ENCODE assay signal across 18 mouse cellular contexts in genomic region chr13:83046571-83047123, GRCm38 (mm10).
A peak's percentile ranks its signal among the peaks of the same experiment; 100 is the strongest.
DNase-seq lines count a peak whose midpoint lies in the region; ATAC-seq and TF ChIP-seq lines count a peak whose summit lies in the region.
"Had no signal": no experiment of that assay in that cellular context is flagged by ENCODE, and none has a peak within 500 bp of the region (broad histone marks: within the 10 kb centered on the region; RNA-seq: fewer than 3 reads in every experiment).

No protein-coding gene starts in this region.

- no peak for ATAC-seq in lung, postnatal 0 days
- ATAC-seq: forebrain, postnatal 0 days; intestine, embryonic 16.5 days had no signal

- no peak overlapping the region for H3K4me3 ChIP-seq in spleen, adult 2 months (ENCODE audit: extremely low read depth, insufficient read depth, insufficient read length)
- H3K4me3 ChIP-seq in limb, embryonic 10.5 days = no peak overlapping the region
- H3K4me3 ChIP-seq in lung, postnatal 0 days (ENCODE audit: low read depth, low read length) = no peak overlapping the region
- H3K4me3 ChIP-seq: embryonic facial prominence, embryonic 12.5 days; hindbrain, embryonic 13.5 days; liver, embryonic 13.5 days had no signal

- 74% methylated on average over 4 of the region's 4 CpGs for WGBS in spleen, adult 2 months
- WGBS in limb, embryonic 10.5 days = 21% methylated on average over 4 of the region's 4 CpGs
- WGBS in lung, postnatal 0 days = 39% methylated on average over 4 of the region's 4 CpGs

- no peak overlapping the region for H3K4me2 ChIP-seq in lung, postnatal 0 days (replicated peaks; ENCODE audit: low read depth, low read length)
- H3K4me2 ChIP-seq: embryonic facial prominence, embryonic 12.5 days; hindbrain, embryonic 13.5 days; liver, embryonic 13.5 days had no signal

- no peak for DNase-seq in spleen, adult 2 months (ENCODE audit: low read depth in 1 of 2, low spot score in 2 of 2)
- no peak for DNase-seq in spleen, postnatal 36 days (ENCODE audit: low spot score in 2 of 2)
- peak; percentile 20 for DNase-seq in embryo, embryonic 11.5 days (ENCODE audit: low read depth, low spot score)
- peak; percentile 47 for DNase-seq in limb, embryonic 10.5 days (ENCODE audit: low spot score)
- no peak for DNase-seq in right cerebral cortex, postnatal 36 days (ENCODE audit: low spot score in 2 of 2)
- no peak for DNase-seq in thymus, postnatal 4 days
- DNase-seq in lung, postnatal 0 days (ENCODE audit: low spot score) = no peak
- DNase-seq in thymus, postnatal 36 days = no peak
- DNase-seq: adrenal gland, postnatal 36 days; cerebellum, adult 8-10 months; forebrain, postnatal 0 days; heart, adult 18-20 months; liver, embryonic 13.5 days; retina, postnatal 1 day had no signal

- no peak for TF ChIP-seq EP300 in lung, postnatal 0 days (IDR thresholded peaks at IDR 0.05)

- H3K27ac ChIP-seq in spleen, adult 2 months (ENCODE audit: insufficient read depth, low read length) = peak overlapping the region; percentile 85
- no peak overlapping the region for H3K27ac ChIP-seq in limb, embryonic 10.5 days
- no peak overlapping the region for H3K27ac ChIP-seq in lung, postnatal 0 days (ENCODE audit: low read length)
- H3K27ac ChIP-seq: embryonic facial prominence, embryonic 12.5 days; hindbrain, embryonic 13.5 days; kidney, postnatal 0 days; liver, embryonic 13.5 days had no signal

- no peaks in the 10 kb centered on the region for H3K9me3 ChIP-seq in limb, embryonic 10.5 days (replicated peaks)
- H3K9me3 ChIP-seq in lung, postnatal 0 days (ENCODE audit: low read length) = no peaks in the 10 kb centered on the region
- H3K9me3 ChIP-seq: embryonic facial prominence, embryonic 12.5 days; hindbrain, embryonic 13.5 days; liver, embryonic 13.5 days had no signal

- peaks cover 17% of the 10 kb centered on the region for H3K4me1 ChIP-seq in spleen, adult 2 months (ENCODE audit: control insufficient read depth, insufficient read depth, insufficient read length)
- peaks cover 12% of the 10 kb centered on the region for H3K4me1 ChIP-seq in limb, embryonic 10.5 days
- H3K4me1 ChIP-seq in lung, postnatal 0 days (ENCODE audit: insufficient read depth, low read depth, low read length) = no peaks in the 10 kb centered on the region
- H3K4me1 ChIP-seq: hindbrain, embryonic 13.5 days; liver, embryonic 13.5 days had no signal

- TF ChIP-seq CTCF in spleen, adult 2 months (IDR thresholded peaks at IDR 0.05; ENCODE audit: extremely low read depth, insufficient read depth, insufficient read length, insufficient replicate concordance) = no peak
- TF ChIP-seq CTCF in lung, postnatal 0 days (IDR thresholded peaks at IDR 0.05) = no peak

- H3K36me3 ChIP-seq in spleen, adult 2 months (ENCODE audit: control insufficient read depth, insufficient read depth, low read length) = no peaks in the 10 kb centered on the region
- no peaks in the 10 kb centered on the region for H3K36me3 ChIP-seq in limb, embryonic 10.5 days
- no peaks in the 10 kb centered on the region for H3K36me3 ChIP-seq in lung, postnatal 0 days (ENCODE audit: insufficient read depth, low read length)
- H3K36me3 ChIP-seq: embryonic facial prominence, embryonic 12.5 days; hindbrain, embryonic 13.5 days; liver, embryonic 13.5 days had no signal

- no peak for TF ChIP-seq POLR2A in spleen, adult 2 months (IDR thresholded peaks at IDR 0.05; ENCODE audit: low read depth, low read length)

- no peak overlapping the region for H3K9ac ChIP-seq in lung, postnatal 0 days (replicated peaks; ENCODE audit: low read depth)
- H3K9ac ChIP-seq: embryonic facial prominence, embryonic 12.5 days; forebrain, postnatal 0 days; hindbrain, embryonic 13.5 days; liver, embryonic 13.5 days had no signal

- no peaks in the 10 kb centered on the region for H3K27me3 ChIP-seq in spleen, adult 2 months (ENCODE audit: control insufficient read depth, insufficient read depth, low read length)
- H3K27me3 ChIP-seq in limb, embryonic 10.5 days (ENCODE audit: low read depth, poor library complexity, severe bottlenecking) = no peaks in the 10 kb centered on the region
- H3K27me3 ChIP-seq in lung, postnatal 0 days (replicated peaks; ENCODE audit: insufficient read depth, low read length) = no peaks in the 10 kb centered on the region
- H3K27me3 ChIP-seq: embryonic facial prominence, embryonic 12.5 days; hindbrain, embryonic 13.5 days; liver, embryonic 13.5 days had no signal

Comparison
In these comparisons a context has a peak if more than half of its experiments do, and no peak if none do; other contexts are left out.
1. DNase-seq: peak in embryo, embryonic 11.5 days (single experiment) and limb, embryonic 10.5 days (single experiment); none in spleen, adult 2 months (0 of 2), spleen, postnatal 36 days (0 of 2), right cerebral cortex, postnatal 36 days (0 of 2), thymus, postnatal 4 days (single experiment), lung, postnatal 0 days (single experiment) and thymus, postnatal 36 days (0 of 2).